Mouse (Mus musculus) stomach, postnatal 0 days (tissue): ENCODE results near the gene Cntnap2.

Experiments
- CTCF ChIP-seq: IDR thresholded peaks from 2 replicates; pipeline ENCODE4 v1.5.1; 2016; ENCODE audit warnings: antibody characterized with exemption, low read depth, mild to moderate bottlenecking, moderate library complexity
- EP300 ChIP-seq: optimal IDR thresholded peaks from 2 replicates; pipeline ENCODE3; 2016; ENCODE audit warnings: antibody characterized with exemption

GRCm38 (mm10) chr6:45244680-45245079 is 185.5 kb downstream of the Cntnap2 start:
- TF ChIP-seq EP300 (no peak), CTCF (no peak)
